Mouse (Mus musculus) testis, adult 2 months (tissue): ENCODE results near the gene Gm20517.

ENCODE experiments used
- CTCF ChIP-seq: fragments of 200-500 bp; IDR thresholded peaks from 2 replicates; pipeline ENCODE4 v1.5.1; 2012; ENCODE audit warnings: low read depth, mild to moderate bottlenecking, inconsistent platforms, low read length, moderate library complexity; ENCODE audit not compliant: control insufficient read depth, insufficient read depth, insufficient replicate concordance
- POLR2A ChIP-seq: fragments of 200-500 bp; IDR thresholded peaks from 2 replicates; pipeline ENCODE4 v1.6.1; 2012; ENCODE audit warnings: low read depth, mild to moderate bottlenecking, inconsistent platforms, low read length, moderate library complexity; ENCODE audit not compliant: control insufficient read depth

DNA sequence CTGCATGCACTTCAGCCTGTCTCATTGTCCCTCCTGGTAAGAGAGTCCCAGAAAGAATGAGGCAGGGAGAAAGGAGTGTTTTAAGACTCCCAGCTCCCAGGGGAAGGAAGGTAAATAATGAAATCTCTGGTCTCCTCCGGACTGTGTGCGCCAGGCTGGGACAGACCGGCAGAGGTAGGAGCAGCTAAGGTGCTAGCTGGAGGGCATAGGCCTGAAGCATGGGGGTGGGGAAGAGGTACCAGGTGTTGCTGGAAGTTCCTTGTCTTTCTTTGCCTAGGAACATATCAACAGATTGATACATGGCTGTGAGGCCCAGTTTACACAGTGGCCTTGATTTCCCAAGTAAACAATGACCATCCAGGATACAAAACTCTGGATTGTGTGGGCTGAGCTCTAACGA is 97.6 kb downstream of the Gm20517 start:
- no peak for TF ChIP-seq CTCF
- TF ChIP-seq POLR2A, result no peak
